Mouse (Mus musculus) heart, adult 2 months (tissue): ENCODE measurements around the gene Wipf1.
A peak's percentile ranks its signal among the peaks of the same experiment; 100 is the strongest.

ENCODE experiments used
- CTCF ChIP-seq: fragments of 200-600 bp; IDR thresholded peaks from 2 replicates; pipeline ENCODE4 v1.8.1; 2022; ENCODE audit warnings: antibody characterized with exemption, mild to moderate bottlenecking, moderate library complexity
- POLR2A ChIP-seq: fragments of 200-500 bp; IDR thresholded peaks from 2 replicates; pipeline ENCODE4 v1.6.1; 2011; ENCODE audit warnings: mild to moderate bottlenecking, low read depth, low read length, control low read depth; ENCODE audit not compliant: insufficient read depth

DNA sequence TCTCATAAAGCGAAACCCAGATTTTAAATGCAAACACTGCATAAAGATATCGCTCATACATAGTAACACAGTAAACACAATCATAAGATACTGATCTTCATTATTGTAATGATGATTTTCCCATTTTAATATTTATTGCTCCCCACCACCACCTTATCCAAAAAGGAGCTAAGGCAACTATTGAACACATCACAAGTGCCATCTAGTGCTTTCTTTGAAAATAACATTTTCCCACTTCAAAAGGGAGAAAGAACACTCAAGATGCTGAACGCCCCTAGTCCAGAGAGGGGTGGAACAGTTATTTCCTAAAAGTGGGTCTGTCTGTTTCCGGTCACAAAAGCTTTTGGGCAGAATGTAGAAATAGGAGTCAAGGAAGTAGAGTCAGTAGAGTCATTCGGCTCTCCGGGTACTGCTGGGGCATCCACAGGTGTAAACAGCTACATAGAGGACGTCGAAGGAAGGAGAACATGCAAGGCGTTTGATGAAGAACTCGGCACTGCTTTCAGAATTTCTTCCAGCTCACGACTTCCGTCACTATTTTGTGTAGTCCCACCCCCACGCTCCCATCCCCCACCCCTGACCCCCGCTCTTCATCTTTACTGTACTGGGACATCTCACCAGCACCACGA is 126.0 kb downstream of the Wipf1 start:
- TF ChIP-seq POLR2A, result no peak
- TF ChIP-seq CTCF, result peak; percentile 47
